1 mouse cellular context compared by ENCODE assay signal in genomic region chr4:141792554-141793281, GRCm38 (mm10).
TF ChIP-seq lines count a peak whose summit lies in the region.

No protein-coding gene starts in this region.

TF ChIP-seq in C2C12, 6 proteins besides CTCF, POLR2A, EP300 and RAD21 (continued from another document):
- no peak for TF ChIP-seq MYOD1 (IDR thresholded peaks at IDR 0.05; ENCODE audit: control insufficient read depth, insufficient read length, low read depth)
